Mouse (Mus musculus): ENCODE measurements around the gene Krcc1.
"Not testable (repeated sequence)": the region's sequence is repeated elsewhere in the genome, so short reads cannot be mapped to it uniquely, and the experiment has no call there.

- not testable (repeated sequence) for TF ChIP-seq CTCF (IDR thresholded peaks at IDR 0.05; ENCODE audit: low read depth, low read length); POLR2A (IDR thresholded peaks at IDR 0.05; ENCODE audit: insufficient read depth, low read length)
These were observed 1.8 kb upstream of the Krcc1 start for GRCm38 (mm10) chr6:71269686-71270050.

Measured in ES-Bruce4 (cell line).